Mouse (Mus musculus) midbrain, embryonic 11.5 days (tissue): ENCODE data around the gene Olfr307. TPM values are rescaled to one million over a fixed set of nuclear protein-coding genes. Genes with fewer than 3 reads are reported as not detected.

Experiments used
- ATAC-seq: fragments of 200-750 bp; cut with Nextera tagmentation; 2 replicates; pipeline ENCODE4 v1.8.0; 2017; ENCODE audit warnings: moderate TSS enrichment, moderate library complexity; ENCODE audit not compliant: low FRiP score
- DNase-seq: peaks from one replicate; pipeline ENCODE4 v3.0.0; 2015; ENCODE audit warnings: low spot score; ENCODE audit errors: missing footprints
- H3K27ac ChIP-seq: fragments of 300-500 bp; sonication (generic); 2 replicates; pipeline ENCODE4 v1.5.1; 2014; ENCODE audit warnings: low read depth, low read length
- H3K27me3 ChIP-seq: fragments of 300-500 bp; sonication (generic); 2 replicates; pipeline ENCODE4 v1.6.1; 2014; ENCODE audit warnings: mild to moderate bottlenecking, low read length, moderate library complexity, mixed read lengths; ENCODE audit not compliant: control insufficient read depth, insufficient read depth
- H3K36me3 ChIP-seq: fragments of 300-500 bp; sonication (generic); 2 replicates; pipeline ENCODE4 v1.6.1; 2014; ENCODE audit warnings: mild to moderate bottlenecking, low read length, moderate library complexity, mixed read lengths; ENCODE audit not compliant: control insufficient read depth, insufficient read depth
- H3K4me1 ChIP-seq: fragments of 300-500 bp; sonication (generic); 2 replicates; pipeline ENCODE4 v1.6.1; 2014; ENCODE audit warnings: low read length; ENCODE audit not compliant: control insufficient read depth, insufficient read depth
- H3K4me2 ChIP-seq: fragments of 300-500 bp; sonication (generic); 2 replicates; pipeline ENCODE4 v1.6.1; 2014; ENCODE audit warnings: mild to moderate bottlenecking, moderate library complexity
- H3K4me3 ChIP-seq: fragments of 300-500 bp; sonication (generic); 2 replicates; pipeline ENCODE4 v1.5.1; 2014; ENCODE audit warnings: low read depth, low read length
- H3K9ac ChIP-seq: fragments of 300-500 bp; sonication (generic); 2 replicates; pipeline ENCODE4 v1.6.1; 2014; ENCODE audit warnings: low read length
- H3K9me3 ChIP-seq: fragments of 300-500 bp; sonication (generic); 2 replicates; pipeline ENCODE4 v1.6.1; 2016; ENCODE audit warnings: low read length; ENCODE audit not compliant: control insufficient read depth
- WGBS: fragments of 180-500 bp; shearing (Covaris S2); extraction: QIAGEN DNeasy Blood & Tissue Kit; methylation state at CpG from one replicate; pipeline ENCODE4 v1.1.7; 2014; 5-methylcytosine and 5-hydroxymethylcytosine counted together
- microRNA-seq: library from miRNA; unstranded; fragments of <30 nt; microRNA quantifications from one replicate; pipeline ENCODE4, GENCODE M21; 2017
- polyA plus RNA-seq: library from polyadenylated mRNA; unstranded; fragments of >200 nt; fragmentation: Nextera tagmentation; extraction: Ambion mirVana; gene quantifications from 2 replicates; pipeline ENCODE4 v1.2.1, GENCODE M21; 2014

Gene Olfr307
- polyA plus RNA-seq, 1 experiment from 2014 or later, result not detected

- Histone ChIP-seq H3K36me3 (no peaks in the 10 kb centered on the region), H3K4me3 (no peak within 1 kb of the TSS), H3K9ac (no peak within 1 kb of the TSS), H3K4me1 (no peaks in the 10 kb centered on the region), H3K27ac (no peak within 1 kb of the TSS), H3K27me3 (no peaks in the 10 kb centered on the region), H3K4me2 (no peak within 1 kb of the TSS), H3K9me3 (no peaks in the 10 kb centered on the region)
- ATAC-seq, result no peak
- WGBS, result 74% methylated on average over 2 of the region's 2 CpGs
- DNase-seq, result no peak
Observed at GRCm38 (mm10) chr7:86313608-86314007, 23.8 kb downstream of the Olfr307 start, which contains the start of gene Olfr309. Olfr309 (minus strand) TSS chr7:86313708.

Small RNAs within 50 kb of the gene (microRNA-seq; reads per million reads assigned to microRNA genes)
- gene Gm23192, result not detected

Other genes with a start within 250 kb of the Olfr307 start
- gene Vmn2r75, start 165.8 kb downstream of the Olfr307 start, polyA plus RNA-seq, result not detected in 2 replicates
- not detected in 2 replicates for gene Vmn2r76, start 91.3 kb downstream of the Olfr307 start, polyA plus RNA-seq
- gene Olfr310, start 60.4 kb downstream of the Olfr307 start, polyA plus RNA-seq, result not detected in 2 replicates
- gene Olfr309, start 23.9 kb downstream of the Olfr307 start, polyA plus RNA-seq, result not detected in 2 replicates
- not detected in 2 replicates for gene Olfr308, start 12.0 kb downstream of the Olfr307 start, polyA plus RNA-seq
- gene Olfr305, start 29.3 kb upstream of the Olfr307 start, polyA plus RNA-seq, result not detected in 2 replicates
- not detected in 2 replicates for gene Olfr304, start 49.1 kb upstream of the Olfr307 start, polyA plus RNA-seq
- gene Olfr303, start 60.2 kb upstream of the Olfr307 start, polyA plus RNA-seq, result not detected in 2 replicates
- not detected in 2 replicates for gene Olfr301, start 66.3 kb upstream of the Olfr307 start, polyA plus RNA-seq
- not detected in 2 replicates for gene Olfr299, start 122.3 kb upstream of the Olfr307 start, polyA plus RNA-seq
- not detected in 2 replicates for gene Olfr298, start 154.9 kb upstream of the Olfr307 start, polyA plus RNA-seq
- gene Olfr297, start 182.4 kb upstream of the Olfr307 start, polyA plus RNA-seq, result not detected in 2 replicates
- gene Olfr295, start 246.3 kb upstream of the Olfr307 start, polyA plus RNA-seq, result not detected in 2 replicates